Mouse (Mus musculus) liver (tissue): ENCODE data around the gene Stk11.
"Not testable (repeated sequence)": the region's sequence is repeated elsewhere in the genome, so short reads cannot be mapped to it uniquely, and the experiment has no call there.

Source experiments
- DNase-seq: peaks from one replicate; pipeline ENCODE4 v3.0.0-alpha.2; 2020; ENCODE audit warnings: mixed read lengths

Gene Stk11

DNA sequence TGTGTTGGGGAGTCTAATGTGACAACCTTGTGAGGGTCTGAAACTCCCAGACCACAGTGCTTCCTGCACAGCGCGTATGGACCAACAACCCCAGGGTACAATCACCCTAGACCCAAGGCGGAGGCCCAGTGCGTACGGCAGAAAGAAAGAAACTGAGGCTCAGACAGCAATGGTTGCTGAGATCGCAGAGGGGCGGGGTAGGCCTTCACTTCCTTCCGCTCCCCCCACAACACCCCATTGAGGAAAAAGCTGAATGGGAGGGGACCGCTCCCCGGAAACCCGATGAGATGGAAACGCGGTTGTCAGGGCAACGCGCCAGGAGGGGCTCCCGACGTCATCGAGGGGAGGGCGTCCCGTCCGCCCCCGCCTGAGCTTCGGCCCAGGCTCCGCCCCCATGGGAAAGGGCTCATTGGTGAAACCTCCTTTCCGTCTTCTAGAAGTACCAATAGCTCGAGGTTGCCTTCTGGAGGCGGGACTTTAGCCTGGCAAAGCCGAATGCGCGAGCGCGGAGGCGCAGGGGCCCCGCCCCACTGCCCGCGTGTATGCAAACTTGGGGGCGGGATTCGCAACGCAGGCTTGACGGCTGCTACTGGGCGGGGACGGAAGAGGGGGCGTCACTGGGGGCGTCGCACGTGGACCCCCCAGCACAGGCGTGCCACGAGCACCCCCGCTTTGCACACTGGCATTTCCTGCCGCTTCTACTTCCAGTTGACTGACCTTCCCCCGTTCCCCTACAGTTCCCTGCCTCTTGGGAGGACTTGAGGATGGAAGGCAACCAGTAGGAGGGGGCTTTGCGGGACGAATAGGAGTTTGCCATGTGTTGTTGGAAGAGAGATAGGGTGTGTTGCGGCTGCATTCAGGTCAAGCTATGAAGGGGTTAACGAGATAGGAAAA lies 44.2 kb downstream of the Stk11 start:
- DNase-seq, result peak; percentile 99

DNA sequence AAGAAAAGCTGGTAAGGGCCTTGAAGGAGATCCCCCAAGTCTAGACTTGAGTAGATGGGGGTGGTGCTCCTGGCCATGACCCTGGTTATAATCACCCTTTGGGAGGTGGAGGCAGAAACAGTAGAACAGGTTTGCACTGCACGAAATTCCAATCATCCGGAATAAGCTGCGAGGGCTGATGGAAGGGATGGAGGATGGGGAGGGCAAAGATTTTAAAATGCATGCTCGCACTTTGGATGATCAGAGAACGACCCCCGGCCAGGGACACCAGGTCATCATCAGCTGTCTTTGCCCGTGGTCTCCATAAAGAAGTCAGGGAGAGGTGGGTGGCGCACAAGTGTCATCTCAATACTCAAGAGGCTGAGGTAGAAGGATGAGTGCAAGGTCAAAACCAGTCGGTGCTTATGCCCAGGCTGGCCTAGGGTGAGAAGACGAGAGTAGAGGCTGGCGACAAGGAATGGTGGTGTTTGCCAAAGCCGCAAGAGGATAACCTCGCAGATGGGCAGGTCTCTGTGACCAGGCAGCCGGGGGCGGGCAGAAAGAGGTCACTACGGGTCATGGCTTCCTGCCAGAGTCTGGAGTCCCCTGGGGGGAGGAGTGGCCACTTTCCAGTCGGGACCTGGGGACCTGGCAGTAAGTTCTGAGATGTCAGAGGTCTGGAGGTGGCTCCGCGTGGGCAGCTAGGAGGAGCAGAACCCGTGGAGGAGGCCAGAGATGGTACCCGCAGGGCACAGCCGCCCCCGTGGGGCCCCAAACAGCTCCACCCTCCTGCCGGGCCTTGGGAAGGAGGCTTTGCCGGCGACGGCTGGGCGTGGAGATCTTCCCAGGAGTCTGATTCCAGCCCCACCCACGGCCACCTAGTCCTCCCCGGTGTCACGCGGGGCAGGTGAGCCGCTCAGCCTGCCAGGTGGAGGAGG lies 45.1 kb downstream of the Stk11 start:
- peak; percentile 90 for DNase-seq

DNA sequence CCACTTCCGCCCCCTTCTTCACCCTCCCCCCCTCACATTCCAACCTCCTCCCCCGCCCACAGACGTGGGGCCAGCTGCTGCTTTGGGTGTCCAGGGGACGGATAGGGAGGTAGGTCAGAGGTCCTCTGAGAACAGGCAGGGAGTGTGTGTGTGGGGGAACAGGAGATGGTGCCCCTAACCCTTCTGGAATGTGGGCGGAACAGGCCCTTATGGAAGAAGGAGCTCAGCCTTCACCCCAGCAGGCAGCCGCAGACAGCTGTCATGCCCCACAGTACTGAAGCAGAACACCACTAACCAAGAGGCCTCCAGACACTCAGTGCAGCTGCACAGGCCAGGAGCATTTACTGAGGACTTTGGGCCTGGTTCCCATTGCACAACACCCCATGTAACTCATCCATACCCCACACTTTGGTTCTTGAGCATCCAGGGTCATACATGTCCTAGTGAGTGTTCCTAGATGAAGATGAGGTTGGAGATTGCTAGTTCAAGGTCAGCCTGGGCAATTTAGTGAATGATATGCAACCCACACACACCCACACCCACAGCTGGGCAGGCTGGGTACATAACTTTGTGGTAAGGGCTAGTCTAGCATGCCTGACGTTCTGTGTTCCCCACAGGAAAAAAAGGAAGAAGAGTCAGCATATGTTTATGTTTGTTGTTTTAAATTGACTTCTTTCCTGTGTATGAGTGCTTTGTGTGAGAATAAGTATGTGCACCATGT lies 46.1 kb downstream of the Stk11 start:
- peak; percentile 49 for DNase-seq

DNA sequence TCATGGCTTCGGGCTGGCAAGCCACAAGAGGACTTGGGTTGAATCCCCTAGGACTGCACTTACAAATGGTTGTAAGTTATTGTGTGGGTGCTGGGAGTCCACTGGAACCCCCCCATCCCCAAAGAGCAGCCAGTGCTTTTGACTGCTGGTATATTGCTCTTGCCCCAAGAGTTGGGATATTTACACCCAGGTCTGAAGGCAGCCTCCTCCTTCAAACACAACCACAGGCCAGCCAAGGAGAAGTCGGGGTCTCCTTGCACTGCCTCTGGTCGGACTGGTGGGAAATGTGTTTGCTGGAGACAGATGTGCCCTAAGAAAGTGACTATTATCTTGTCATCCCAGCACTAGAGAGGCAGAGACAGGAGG lies 46.6 kb downstream of the Stk11 start:
- no peak for DNase-seq

DNA sequence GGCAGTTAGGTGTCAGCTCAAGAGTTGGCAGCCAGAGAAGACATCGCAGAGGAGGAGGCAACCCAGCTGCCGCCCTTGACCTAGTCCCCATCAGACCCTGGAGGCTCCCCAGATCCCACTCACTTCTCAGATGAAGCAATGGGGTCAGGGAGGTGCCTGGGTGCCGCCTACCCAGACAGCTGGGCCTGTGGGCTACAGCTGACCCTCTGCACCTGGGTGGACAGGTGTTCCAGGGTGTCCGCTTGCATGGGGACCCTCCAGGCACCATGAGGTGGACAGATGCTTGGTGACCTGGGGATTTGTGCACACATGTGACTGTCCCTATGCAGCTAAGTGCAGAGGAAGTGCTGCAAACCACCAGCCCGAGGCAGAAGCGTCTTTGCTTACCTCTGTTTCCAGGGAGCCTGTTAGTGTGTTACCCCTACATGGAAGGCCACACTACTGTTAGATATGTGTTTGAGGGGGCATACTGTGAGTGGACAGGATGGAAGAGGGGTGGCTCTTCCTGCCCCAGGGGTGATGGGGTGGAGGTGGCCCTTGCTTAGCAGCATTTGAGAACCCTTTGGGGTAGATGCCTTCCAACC lies 47.2 kb downstream of the Stk11 start:
- DNase-seq, result no peak

DNA sequence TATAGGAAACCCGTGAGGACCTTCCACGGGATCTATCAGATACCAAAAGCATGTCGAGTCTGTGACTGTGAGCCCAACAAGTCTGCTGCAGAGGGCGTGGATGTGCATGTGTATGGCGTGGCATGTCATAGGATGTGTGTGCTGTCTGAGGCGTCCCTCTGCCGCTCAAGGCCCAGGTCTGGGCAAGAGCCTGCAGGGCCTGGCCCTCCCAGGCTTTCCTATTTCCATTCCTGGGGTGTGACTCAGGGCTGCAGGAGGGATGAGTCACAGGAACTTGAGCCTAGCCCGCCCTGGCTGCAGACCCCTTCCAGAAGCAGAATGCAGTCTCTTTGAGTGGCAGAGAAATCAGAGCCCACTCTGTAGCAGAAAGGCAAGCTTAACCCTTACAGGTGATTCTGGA lies 48.1 kb downstream of the Stk11 start:
- DNase-seq, result no peak

DNA sequence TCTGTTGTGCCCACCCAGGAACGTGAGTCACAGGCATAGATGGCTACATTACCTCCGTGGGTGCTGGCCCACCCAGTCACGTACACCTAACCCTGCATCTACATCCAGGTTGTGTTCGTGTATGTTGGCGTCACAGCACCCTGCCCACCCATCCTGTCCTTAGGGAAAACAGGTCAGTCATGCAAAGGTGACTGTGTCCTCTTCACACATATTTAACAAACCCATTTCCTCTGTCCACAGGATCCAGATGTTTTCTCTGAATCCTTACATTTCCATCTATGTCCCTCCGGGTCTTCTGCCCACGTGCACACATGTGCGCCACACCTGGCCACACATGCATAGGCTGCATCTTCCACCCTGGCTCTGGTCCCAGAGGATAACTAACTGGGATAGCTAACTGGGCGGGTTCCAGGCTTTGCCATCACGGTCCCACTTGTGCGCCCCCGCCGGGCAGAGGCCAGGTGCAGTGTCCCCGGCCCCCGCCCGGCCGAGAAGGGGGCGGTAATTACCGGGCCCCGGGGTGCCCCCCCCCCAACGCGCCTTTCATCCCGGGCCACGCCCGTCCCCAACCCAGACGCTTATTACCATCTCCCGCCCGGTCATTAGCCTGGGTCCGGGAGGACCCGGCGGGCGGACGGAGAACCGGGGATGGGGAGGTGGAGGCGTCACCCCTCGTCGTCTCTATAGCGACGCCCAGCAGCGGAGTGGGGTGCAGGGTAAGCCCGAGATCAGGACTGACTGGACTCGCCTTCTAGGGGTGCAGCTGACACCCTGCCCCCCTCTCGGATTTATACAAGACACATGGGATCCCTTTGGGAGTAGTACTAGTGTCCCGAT lies 48.8 kb downstream of the Stk11 start:
- DNase-seq, result peak; percentile 45

DNA sequence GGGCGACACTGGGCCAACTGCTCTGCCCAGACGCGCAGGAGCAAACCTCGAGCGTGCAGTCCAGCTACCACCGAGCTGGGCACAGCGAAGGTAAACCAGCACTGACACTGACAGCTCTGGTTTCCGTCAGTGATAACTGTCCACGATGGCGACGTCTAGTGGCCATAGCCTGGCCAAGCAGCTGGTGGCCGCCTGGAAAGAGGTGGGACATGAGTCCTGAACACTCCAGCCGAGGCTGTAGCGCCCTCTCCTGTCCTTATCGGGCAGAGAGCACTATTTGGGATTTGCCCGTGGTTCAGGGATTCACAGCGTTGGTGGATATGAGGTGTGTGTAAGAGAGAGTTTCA lies 49.4 kb downstream of the Stk11 start:
- peak; percentile 98 for DNase-seq

DNA sequence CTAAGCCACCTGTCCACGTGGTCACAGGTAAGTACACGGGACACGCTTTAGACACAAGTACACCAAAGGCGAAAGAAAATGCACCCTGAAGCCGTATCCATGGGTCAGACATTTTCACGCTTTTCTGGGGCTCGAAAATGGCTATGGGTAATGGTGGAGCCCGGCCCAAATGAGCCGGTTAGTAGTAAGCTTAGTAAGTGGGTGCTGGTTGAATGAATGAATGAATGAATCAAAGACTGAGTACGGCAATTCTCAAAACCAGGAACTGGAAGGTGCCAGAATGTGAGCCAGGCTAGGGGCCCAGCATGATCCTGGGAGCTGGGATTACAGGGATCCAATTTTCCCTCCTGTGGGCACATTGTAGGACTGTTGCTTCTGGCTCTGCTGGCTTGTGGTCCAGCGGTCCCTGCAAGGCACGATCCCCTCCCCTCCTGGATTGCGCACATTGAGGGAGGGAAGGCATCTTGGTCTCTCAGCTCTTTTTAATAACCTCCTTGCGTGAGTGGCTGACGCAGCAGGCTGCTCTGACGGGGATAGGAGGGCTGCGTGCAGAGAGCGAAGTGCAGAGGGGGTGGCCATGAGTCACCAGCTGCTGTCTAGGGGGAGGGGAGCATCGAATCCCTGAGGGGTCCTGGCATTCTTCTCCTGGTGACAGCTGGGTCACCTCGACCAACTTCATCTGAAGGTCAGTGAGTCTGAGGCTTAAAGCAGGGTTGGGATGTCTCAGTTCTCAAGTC lies 50.0 kb downstream of the Stk11 start, which contains the start of gene Cirbp:
Gene Cirbp (plus strand): TSS at position 594 of the 737 bp plus-strand sequence.
- peak; percentile 46 for DNase-seq

DNA sequence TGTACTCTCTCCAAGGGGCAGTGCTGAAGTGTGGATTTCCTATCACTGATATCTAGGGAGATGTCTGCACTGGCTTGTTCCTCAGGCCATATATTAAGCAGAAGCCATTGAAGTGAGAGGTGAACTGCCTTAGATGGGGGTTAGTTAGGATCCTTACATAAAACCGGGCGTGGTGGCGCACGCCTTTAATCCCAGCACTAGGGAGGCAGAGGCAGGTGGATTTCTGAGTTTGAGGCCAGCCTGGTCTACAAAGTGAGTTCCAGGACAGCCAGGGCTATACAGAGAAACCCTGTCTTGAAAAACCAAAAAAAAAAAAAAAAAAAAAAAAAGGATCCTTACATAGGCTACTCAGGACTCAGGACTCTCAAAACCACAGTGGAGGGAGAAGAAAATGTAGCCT lies 50.5 kb downstream of the Stk11 start:
- DNase-seq, result not testable (repeated sequence)

DNA sequence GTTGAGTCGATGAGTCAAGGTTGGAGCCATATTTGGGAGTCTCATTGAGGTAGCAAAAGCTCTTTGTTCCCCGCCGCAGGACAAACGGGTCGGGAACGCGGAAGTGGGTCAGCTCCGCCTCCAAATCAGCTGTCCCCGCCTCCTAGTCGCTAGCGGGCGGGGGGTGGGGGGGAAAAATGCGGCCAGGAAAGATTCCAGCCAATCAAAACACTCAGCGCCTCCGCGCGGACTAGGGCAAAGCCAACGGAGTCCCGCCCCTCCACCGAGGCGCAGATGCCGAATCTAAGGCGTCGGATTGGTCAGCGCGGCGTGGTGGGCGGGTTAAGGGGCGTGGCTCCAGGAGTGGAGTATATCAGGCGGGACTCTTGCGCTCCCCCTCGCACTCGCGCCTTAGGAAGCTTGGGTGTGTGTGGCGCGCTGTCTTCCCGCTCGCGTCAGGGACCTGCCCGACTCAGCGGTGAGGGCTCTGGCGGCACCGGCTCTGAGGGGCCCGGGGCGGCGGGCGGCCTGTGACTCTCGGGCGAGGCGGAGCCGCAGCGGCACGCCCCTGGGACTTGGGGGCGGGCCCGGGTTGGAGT lies 51.9 kb downstream of the Stk11 start:
- peak; percentile 100 for DNase-seq

DNA sequence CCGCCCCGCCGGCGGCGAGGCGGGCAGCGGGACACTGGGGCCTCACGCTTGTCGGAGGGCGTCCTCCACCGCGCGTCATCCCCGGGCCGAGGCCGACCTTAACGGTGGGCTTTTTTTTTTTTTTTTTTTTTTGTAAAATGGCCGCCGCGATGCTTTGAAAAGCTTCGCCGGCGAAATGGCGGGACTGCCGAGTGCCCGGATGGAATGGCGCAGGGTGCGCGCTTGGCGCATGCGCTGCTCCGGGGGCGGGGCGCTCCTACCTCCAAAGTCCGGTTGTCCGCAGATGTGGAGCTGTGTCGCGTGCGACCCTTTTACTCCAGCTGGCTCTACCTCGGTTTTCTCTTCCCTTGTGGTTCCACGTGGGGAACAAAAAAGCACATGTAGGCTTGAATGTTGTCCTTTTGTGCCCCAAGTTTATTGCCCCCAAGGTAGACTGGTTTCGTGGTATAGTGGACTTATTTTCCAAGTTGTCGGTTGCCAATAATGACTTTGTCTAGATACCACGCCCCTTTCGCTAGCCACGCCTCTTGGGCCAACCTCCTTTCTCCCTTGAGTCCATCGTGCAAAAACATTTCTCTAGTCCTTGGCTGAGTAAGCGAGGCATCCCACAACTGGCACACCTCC lies 52.5 kb downstream of the Stk11 start:
- peak; percentile 94 for DNase-seq

DNA sequence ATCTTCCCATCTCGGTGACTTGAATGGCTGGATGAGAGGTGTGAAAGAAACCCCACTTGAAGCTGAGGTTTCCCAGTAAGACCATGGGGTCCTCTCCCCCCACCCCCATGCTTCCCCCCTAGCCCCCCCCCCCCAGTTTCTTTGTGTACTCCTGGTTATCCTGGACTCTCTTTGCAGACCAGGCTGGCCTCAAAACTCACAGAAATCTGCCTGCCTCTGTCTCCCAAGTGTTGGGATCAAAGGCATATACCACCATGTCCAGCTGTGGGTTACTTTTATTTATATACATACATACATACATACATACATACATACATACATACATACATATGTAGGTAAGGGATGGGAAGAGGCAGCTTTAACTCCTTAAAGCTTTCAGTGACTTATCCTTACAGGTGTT lies 53.5 kb downstream of the Stk11 start:
- DNase-seq, result no peak

DNA sequence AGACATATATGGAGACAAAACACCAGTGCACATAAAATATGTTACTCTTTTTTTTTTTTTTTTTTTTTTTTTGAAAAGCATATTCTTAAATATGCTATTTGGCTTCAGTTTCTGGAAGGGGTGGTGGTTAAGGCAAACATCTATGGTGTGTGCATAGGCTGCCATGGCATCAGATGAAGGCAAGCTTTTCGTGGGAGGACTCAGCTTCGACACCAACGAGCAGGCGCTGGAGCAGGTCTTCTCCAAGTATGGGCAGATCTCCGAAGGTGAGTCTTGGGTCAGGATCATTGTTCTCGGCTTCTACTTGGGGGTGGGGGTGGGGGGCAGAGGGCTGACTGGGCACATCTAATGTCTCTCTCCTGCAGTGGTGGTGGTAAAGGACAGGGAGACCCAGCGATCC lies 54.0 kb downstream of the Stk11 start:
- no peak for DNase-seq

DNA sequence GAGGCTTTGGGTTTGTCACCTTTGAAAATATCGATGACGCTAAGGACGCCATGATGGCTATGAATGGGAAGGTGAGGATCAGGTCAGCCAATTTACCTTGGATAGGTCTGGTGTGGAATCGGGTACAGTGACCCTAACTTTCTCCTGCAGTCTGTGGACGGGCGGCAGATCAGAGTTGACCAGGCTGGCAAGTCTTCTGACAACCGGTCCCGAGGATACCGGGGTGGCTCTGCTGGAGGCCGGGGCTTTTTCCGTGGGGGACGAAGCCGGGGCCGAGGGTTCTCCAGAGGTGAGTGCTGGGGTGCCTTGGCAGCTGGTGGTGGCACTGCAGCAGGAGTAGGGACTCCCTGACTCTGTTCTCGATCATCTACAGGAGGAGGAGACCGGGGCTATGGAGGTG lies 54.4 kb downstream of the Stk11 start:
- DNase-seq, result no peak

DNA sequence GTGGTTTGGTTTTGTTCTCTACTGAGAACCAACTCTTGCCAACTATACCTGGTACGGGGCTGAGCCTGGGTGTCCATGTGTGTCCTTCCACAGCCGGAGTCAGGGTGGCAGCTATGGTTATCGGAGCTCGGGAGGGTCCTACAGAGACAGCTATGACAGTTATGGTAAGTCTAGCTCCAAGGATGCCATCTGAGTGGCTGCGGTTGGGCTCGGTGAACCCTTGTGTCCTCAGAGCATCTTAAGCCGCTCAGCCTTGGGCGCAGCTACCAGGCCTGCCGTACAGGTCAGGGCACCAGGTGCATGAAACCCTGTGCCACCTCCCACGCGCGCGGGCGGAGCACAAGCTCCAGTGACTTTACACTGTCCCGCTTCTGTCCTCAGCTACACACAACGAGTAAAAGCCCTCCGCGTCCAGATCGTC lies 55.0 kb downstream of the Stk11 start:
- DNase-seq, result no peak

DNA sequence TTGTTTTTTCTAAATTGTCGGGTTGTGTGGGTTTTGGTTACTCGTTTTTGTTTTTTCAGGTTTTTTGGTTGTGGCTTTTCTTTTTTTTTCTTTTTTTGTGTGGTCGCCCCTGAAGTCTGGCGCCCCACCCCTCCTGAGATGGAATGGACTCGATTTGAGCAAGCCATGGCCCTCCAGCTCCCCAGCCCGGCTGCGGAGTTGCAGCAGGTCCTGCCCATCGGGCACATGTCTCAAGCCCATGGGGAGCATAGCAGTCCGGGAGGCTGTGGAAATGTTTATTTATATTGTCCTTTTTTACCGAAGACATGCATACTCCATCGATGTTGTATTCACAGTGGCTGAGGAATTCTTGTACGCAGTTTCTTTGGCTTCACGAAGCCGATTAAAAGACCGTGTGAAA lies 55.6 kb downstream of the Stk11 start:
- DNase-seq, result no peak

DNA sequence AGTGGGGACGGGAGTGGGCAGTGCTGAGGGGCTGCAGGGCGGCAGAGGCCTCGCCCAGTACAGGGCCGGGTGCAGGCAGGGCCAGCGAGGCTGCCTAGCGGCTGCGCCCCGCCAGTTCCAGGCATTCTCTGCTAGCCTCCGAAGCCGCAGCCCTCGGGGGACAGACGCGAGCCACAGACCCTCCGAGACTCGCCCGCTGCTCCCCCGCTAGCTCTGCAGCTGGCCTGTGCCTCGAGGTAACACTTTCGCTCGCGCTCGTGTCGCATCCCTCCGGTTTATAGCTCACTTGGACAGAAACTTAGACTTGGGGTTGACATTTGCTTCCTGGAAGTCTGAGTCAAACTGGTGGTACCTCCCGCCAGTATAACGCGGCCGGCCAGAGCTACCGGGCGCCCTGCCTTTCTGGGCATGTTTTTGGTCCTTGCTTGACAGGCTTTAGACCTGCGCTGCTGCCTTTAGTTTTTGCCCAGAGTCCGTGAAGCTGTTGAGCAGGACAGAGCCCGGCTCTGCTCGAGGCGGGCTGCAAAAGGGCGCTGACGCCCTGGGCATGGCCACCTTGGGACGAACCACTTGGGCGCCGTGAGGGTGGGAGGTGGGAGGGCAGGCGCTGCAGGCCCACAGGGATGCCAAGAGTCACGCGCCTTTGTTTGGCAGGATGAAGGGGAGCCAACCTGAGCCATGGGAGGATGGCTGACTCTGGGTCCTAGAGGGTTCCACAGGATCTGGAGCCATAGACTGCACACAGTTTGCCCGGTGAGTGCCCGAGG lies 56.3 kb downstream of the Stk11 start:
- no peak for DNase-seq

DNA sequence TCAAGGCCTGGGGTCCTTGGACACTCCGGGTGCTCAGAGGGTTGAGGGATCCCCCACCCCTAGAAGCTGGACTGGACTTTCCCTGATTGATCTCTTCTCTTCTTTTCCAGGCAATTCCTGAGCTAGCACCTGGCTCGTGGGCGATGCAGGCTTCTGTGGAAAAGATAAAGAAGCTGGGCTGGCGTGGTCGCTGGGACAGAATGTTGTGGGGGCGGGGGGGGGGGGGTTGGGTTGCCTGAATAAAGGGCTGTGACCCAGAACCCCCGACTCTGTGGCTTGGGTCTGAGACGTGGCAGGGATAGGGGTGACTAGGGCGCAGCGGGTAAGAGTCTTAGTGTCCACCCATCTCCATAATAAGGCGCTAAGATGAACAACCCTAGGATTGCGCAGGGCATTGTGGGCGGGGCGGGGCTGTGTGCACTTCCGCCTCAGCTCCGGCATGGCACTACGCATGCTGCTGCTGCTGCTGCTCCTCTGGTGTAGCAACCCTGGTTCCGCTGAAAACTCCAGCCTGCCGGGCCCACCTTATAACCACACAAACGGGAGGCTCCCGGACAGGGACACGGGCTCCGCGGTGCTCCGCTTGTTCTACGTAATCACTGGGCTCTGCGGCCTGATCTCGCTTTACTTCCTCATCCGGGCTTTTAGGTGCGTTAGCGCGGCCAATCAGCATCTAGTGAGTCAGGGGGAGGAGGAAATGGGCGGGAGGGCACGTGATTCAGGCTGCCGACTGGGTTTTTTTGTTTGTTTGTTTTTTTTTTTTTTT lies 57.1 kb downstream of the Stk11 start, which contains the start of gene 1600002K03Rik:
Gene 1600002K03Rik (plus strand): TSS at position 418 of the 766 bp plus-strand sequence.
- DNase-seq, result peak; percentile 88
